Mouse (Mus musculus) 416B (cell line): ENCODE data around the gene Baiap2l1.

Experiments
- DNase-seq: peaks from one replicate; pipeline ENCODE4 v3.0.0; 2011; ENCODE audit warnings: low read depth

Baiap2l1 gene

DNA sequence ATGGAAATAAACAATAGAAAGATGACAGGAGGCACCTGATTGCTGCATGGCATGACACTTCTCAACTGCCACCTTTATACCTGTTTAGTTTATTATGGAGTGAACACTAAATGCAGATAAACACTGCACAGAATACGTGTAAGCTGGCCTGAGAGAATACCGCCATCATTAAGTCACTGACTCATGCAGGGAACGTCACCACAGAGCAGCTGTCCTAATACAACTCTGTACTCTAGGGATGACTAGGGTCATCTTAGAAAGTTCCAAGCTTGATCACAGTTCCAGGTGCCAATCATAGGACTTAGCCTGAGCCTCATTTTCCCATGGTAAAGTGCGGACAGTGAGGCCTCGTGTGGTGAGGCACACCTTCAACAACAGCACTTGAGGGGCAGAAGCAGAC lies 73.3 kb downstream of the Baiap2l1 start:
- no peak for DNase-seq

DNA sequence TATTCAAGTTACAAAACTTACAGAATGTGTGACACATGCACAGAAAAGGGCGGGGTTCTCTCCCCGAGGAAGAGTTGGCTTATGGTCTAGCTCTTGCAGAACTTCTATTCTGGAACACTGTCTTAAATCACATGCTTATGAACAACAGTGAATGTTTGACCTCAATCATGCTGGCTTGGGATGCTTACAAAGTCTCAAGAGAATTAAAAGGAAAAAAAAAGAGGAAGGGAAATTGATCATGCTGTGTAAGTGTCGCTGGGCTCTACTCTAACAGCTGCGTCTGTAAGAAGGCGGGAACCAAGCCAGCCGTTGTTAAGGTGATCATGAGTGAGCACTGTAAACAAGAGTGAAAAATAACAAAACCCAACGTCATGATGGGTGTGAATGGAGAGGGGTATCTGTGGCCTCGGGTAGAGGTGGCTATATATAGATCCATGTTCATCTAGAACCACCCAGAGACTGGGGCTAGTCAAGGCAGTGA lies 74.3 kb downstream of the Baiap2l1 start:
- DNase-seq = peak; percentile 57

DNA sequence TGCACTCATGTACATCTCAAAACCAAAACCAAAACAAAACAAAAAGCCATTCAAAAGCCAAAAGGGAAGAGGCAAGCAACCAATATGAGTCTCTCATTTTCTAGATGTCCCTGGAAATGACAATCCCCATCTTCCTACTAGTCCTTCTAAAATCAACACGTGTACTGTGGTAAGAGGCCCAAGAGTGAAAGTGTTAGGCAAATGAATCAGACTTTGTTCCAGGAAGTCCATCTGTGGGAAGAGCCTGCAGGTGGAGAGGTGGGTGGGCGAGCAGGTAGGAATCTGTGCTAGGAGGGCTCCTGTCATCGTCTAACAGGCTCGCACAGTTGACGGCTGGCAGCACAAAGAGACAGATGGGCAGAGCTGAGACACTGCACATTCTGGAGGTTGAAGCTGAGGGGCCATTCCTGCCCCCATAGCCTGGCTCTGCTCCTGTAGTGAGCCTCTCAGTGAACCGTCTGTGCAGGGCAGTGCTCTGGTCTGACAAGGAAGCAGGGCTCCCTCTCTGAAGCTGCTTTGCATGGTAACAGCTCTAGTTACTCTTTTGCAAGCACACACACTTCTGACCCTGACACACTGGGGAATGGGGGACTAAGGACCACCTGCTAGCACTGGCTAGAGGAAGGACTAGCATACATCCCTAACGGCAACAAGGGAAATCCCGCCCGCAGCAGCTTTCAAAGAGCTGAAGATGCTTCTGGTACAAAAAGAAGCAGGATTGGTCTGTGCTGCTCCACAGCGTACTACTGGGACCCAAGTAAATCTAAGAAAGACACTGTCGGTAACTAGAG lies 75.2 kb downstream of the Baiap2l1 start:
- DNase-seq = no peak

DNA sequence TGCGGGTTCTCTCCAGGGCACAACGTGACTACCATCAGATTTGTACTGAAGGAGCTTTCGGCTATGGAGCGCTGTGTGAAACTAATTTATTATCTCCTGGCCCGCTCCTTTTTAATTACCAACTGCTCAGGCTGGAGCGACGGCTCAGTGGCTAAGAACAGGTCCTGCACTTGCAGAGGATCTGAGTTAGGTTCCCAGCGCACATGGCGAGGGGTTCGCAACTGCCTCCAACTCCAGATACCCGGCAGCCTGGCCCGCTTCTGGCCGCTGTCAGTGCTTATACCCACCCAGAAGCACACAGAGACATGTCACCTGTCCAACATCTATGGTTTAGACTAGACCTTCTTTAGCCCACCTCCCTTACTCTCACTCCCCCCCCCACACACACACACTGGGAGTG lies 78.0 kb downstream of the Baiap2l1 start:
- DNase-seq = no peak

DNA sequence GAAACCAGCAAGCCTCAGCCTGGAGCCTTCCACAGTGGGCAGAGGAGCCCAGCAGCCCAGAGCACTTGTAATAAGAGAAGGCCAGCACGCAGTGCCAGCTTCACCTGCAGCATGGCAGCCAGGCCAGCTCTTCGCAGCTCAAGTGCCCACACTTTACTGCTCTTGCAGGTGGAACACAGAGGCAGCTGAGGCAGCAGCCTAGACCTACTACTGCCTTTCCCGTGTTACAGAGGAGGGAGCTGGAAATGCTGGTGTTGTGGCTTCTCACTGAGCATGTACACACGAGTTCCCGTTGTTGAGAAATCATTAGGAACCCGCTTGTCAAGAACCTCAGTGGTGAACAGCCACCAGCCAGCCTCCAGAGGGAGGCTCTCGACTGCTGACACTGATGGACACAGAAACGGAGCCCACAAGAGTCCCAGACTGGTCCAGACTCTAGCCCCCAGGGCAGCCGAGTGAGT lies 78.8 kb downstream of the Baiap2l1 start:
- DNase-seq = peak; percentile 45

DNA sequence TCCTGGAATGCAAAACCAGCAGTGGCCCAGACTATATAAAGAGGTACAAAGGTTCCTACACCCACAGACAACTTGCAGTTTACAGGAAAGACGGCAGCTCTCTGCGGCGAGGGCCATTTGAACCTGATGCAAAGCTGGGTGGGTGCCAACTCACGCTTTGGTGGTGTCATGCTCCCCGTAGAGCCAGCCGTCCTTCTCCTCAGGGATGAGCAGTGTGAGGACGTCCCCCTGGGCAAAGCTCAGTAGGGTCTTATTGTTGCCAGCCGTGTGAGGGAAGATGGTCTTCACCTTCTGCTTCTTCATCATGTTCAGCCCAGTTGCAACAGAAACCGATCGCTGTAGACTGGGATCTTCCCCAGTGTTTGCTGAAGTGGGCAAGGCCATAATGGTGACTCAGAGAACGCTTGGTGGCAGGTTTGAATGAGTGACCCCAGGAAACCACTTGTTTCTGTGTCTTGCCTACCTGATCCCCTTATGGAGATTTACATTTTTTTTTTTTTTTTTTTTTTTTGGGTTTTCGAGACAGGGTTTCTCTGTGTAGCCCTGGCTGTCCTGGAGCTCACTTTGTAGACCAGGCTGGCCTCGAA lies 79.4 kb downstream of the Baiap2l1 start:
- peak; percentile 52 for DNase-seq

DNA sequence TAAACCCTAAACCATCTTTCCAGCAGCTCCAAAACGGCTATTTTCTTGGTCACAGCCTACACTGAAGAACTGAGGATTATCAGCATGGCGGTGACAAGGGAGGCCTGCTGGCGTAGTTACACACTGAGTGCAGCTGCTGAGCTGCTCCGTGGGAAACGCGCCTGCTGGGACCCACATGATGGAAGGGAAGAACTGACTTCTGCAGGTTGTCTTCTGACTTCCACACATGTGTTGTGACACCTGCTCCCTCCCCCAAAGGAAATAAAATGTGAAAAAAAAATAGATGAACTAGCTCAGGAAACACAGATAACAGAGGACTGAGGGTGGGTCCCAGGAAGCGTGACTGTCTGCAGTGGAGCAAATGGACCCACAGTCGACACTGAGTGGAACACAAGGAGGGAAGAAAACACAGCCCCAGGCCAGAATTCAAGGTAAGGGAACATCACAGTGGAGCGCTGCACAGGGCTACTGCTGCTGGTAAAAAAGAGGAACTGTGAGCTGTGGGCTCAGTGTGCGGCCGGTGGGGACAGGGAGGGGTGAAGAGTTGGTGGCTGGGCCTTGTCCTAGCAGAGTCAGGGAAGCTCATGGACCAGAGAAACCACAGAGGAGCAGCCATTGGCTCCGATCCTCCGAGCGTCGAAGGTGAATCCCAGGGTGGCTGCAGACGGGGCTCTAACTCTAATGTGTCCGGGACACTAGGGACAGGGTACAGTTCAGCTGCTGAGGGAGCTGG lies 80.8 kb downstream of the Baiap2l1 start:
- DNase-seq = peak; percentile 77

DNA sequence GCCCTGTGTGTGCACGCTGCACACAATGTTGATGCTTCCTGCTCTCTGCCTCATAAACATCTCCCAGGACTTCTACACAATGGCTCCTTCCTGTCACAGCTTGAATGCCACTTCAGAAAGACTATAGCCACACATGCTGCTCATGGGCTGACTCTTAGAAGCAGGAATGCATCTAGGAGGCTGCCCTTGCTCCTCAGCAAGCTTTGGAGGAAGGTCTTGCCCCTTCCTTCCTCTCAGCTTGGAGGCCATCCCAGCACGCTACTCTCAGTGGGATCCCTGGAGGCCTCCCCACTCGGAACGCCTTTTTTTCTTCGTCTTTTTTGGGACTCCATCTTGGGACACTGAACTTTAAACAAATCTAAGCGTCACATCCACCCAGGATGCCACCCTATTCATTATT lies 83.0 kb downstream of the Baiap2l1 start:
- DNase-seq = no peak

DNA sequence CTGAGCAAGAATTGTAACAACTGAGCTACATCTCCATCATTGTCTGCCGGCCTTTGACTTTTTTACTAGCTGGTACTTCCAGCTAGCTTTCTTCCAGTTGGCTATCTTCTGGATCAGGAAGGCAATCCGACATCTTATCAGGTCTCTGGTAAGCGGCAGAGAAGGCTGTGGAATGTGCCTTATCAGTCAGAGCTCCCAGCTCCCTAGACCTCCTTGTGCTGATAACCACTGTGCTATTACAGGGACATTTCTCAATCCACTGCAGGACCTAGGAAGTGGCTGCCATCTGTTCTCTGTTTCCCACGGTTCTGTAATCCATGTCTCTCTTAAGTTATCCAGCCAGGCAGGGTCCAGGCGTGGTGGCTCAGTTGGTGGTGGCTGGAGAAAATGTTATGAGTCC lies 86.1 kb downstream of the Baiap2l1 start:
- no peak for DNase-seq

DNA sequence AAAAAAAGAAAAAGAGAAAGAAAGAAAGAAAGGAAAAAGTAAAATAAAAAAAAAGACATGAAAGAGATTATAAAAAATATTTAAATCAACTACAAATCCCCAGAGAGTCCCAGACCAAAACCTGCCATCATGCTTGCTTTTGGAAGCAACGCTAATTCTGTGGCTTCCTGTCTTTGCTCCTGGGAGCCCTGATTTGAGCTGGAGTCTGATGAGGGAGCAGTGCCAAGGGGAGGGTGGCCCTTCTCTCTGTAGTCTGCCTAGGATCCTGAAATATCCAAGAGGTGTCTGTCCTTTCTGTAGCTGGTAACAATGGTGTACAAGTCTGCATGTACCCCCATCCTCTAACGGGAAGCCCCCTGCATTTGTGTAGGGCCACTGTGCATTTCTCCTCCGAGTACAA lies 86.8 kb downstream of the Baiap2l1 start:
- DNase-seq = no peak

DNA sequence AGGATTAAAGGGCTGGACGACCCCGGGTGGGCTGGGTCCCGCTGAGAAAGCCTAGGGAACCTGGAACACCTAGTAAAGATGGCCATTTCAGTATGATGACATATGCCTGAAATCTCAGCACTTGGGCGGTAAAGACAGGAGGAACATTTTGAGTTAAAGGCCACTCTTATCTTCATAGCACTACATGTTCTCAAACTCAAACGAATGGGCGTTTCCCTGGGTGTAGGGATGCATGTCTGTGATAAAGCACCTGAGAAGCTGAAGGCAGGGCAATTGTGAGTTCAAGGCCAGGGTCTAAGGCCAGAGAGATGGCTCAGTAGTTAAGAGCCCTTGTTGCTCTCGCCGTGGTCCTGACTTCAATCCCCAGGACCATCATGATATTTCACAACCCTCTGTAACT lies 87.5 kb downstream of the Baiap2l1 start:
- no peak for DNase-seq

DNA sequence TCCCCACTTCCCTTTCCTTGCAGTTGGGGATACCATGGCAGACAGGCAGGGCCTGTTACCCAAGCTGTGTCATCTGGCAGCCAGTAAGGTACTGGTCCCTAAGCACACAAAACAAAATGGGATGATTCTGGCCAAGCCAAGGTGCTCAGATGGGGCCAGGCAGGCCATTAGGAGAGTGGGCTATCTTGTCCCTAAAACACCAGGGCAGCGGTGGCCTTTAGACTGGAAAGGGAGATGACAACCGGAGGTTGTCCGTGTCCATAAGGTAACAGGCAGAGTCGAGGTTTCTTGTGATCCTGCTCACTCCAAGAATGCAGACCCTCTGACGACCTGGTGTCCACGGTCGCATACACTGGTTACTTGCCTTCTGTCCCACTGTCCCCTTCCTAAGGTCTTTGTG lies 88.0 kb downstream of the Baiap2l1 start:
- no peak for DNase-seq

DNA sequence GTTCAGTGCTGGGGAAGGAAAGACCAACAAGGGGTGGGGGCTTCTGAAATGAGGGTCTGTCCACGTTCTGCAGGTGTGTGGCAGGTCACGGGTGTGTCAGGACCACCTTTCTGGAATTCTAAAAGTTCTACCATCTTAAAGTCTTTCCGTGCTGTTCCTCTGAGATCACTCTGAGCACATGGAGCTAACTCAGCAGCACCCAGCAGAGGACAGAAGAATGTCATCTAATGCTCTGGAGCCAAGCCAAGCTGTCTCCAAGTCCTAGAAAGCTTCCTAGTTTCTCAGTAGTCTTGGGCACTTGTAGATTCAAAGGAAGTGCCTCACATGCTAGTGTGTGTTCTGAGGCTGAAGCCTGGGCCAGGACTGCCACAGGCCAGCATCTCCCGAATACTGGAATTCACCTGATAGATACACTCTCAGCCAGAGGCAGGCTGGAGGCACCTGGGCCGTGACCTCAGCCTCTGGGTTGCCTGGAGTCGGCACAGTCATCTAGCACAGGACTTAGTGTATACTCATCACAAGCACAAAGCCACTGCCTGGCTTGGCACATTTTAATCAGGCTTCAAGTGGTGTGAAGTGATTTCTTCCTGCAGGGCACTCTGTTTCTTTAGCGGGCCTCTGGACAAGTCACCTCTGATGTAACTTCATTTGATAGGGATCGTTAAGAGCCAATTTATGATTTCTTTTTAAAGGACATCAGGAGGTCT lies 90.2 kb downstream of the Baiap2l1 start:
- DNase-seq = peak; percentile 65

DNA sequence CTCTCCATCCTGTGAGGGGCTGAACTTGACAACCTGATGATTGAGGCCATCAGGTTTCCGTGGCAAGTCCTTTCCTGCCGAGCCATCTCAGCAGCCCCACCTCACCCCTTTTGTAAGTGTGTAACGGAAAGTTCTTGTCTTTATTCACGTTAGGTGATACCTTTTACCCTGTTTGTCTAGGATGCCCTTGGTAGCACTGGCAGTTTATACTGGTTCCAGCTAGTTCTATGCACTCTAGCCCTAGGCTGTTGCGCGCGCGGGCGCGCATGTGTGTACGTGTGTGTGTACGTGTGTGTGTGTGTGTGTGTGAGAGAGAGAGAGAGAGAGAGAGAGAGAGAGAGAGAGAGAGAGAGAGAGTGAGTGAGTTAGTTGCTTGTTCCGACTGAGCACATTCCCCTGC lies 94.4 kb downstream of the Baiap2l1 start:
- no peak for DNase-seq

DNA sequence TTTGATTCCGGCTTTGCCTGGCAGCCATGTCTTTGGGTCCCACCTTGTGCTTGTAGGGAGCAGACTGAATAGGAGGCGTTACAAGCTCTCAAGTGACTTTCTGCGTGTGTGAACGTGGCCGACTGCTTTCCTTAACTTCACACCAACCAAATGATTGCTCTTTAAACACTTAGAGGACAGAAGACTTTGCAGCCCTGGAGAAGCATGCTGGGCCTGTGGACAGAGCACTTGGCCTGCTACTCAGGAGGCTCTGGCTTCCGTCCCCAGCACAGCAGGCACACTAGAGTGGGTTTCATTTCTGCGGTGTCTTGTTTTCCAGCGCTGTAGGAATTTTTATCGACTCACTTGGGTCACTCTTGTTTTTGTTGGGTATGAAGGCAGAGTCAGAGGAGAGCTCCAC lies 94.8 kb downstream of the Baiap2l1 start:
- DNase-seq = no peak

DNA sequence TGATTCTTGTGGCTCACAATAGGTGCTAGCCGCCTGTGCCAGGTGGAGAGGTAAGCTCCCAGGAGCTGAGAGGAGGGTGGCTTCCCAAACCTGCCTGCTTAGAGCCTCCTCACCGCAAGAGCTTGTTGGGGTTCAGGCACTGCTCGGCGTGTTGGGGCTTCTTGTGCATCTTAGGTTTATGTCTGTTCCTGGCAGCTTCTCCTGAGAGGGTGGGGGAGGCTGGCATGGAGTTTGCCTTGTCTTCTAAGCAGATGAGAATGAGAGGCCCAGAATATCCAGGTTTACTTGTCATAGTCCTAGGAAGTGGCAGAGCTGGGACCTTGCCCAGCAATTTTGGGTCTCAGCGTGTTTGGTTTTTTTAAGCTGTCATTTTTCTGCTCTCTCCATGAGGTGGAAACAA lies 96.1 kb downstream of the Baiap2l1 start:
- no peak for DNase-seq

DNA sequence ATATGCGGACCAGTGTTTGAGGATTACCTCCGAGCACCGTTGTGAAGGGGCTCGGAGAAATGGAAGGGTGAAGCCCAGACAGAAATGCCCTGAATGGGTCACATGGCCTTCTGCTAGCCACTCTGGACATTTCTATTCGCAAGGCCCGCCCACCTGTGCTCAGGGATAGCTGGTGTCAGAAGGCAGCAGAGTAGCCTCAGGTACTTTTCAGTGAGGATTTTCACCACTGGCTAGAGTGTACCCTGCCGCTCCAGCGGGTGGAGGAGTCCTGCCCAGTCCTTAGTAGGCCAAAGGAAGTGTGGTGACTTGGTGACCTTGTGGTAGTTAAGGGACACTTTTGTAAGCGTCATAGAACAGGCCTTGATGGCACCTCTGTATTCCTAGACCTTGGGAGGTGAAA lies 96.6 kb downstream of the Baiap2l1 start:
- DNase-seq = no peak

DNA sequence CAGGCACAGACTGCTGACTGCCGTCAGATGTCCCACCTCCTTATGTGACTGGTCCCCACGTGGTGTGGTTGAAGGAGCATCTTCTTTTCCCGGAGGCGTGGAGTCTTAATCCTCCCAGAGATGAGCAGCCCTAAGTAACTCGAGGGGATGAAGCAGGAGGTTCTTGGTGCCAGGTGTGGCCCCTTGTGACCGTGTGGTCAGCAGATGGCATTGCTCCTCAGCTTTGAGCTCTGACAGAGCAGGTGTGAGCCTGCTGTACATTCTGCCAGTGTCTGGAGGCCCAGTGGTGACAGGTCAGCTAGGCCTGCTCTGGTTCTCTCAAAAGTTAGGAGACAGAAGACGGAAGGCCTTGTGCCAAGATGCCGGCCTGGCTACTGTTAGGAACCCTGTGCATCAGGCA lies 97.4 kb downstream of the Baiap2l1 start:
- no peak for DNase-seq

DNA sequence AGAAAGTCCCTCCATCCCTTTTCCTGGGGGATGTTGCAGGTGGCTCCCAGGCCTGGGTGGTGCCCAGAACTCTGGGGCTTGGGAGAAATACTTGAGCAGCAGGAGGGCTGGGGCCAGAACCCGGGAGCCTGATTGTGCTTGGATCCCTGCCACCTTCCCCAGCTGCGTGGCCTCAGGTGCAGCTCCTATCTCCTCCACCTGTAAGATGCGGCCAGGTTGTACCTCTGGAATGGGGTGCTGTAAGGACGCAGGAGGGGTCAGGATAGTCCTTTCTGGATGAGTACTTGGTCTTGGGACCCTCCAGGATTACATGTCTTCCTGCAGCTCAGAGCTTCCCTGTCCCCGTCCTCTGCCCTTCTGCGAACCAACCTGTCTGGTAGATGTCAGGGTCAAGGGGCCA lies 98.7 kb downstream of the Baiap2l1 start:
- DNase-seq = no peak

DNA sequence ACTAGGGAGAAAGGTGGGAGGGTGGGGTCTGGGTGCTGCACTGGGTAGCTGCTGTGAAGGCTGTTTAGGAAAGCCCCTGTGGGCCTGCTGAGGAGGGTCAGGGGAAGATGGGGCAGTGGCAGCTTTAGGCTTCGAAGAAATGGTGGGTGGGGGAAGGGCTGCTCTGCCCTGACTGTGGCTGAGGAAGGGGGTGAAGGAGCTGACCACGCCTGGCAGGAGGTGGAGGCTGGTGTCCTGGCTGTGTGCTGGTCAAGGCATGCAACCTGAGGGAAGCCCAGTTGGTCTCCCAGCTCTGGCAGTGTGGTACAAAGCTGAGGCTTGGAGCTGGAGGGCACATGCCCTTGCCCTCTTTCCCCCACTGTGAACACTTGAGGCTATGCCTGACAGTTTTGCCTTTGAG lies 99.2 kb downstream of the Baiap2l1 start:
- DNase-seq = no peak

DNA sequence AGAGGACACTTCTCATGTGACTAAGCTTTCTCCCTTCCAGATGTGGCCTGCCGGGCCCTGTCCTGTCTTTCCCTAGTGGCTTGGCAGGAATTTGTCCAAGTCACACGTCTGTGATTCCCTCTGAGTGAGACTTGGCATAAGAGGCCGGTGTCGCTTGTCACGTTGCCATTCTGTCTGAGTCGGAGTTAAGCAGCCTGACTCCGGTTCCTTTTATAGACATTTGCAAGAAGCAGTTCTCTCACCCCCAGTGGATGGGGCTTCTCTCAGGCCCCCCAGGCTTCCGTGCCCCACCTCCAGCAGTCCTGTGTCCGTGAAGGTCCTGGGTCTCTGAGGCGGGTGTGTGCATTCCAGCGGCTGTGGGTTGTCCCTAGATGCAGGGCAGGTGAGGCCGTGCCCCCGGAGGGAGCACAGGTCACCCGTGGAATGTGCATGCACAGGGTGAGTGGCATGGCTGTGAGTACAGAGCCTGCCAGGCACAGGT lies 99.7 kb downstream of the Baiap2l1 start:
- DNase-seq = no peak

DNA sequence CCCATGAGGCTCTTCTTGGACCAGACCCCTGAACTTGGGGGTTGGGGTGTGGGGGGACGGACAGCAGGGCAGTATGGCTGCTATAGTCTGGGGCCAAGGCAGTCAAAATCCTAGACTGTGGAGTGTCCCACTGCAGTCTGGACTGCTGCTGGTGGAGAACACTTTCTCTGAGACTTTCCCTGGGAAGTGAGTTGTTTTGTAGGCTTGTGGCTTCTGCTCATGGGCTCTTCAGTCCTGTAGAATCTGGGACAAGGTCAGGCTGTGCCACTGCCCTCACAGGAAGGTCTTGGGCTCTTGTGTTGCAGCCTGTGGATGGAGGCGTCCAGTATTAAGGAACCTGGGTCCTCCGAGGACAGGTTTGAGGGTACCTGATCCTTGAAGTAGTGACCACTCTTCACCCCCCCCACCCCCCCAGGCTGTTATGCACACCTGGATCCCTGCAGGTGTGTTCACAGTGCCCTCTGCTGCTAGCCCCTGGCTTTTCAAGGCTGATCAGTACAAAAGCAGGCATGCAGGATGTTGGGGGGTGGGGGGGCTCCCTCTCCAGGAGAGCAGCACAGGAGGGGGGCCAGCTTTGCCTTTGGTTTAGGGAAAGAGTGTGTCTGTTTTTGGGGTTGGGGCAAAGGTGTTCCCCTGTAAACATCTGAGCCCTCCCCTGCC lies 100.3 kb downstream of the Baiap2l1 start:
- DNase-seq = no peak
